Mouse (Mus musculus) megakaryocyte, adult 5-6 weeks (primary cell): ENCODE results near the gene Gm20388. TPM values are rescaled to one million over a fixed set of nuclear protein-coding genes. Genes with fewer than 3 reads are reported as not detected.

Source experiments
- ATAC-seq: 2 replicates; pipeline ENCODE4 v1.8.0; 2016; ENCODE audit warnings: mild to moderate bottlenecking, inconsistent platforms; ENCODE audit not compliant: poor library complexity, severe bottlenecking
- total RNA-seq, 2 experiments: library from RNA; stranded (forward) in 1 of 2; stranded (reverse) in 1 of 2; fragments of 153-499, 151-499 nt in 1 of 2; fragments of 221-1000, 200-1000 nt in 1 of 2; gene quantifications; 2 replicates each; pipeline versions ENCODE4 v1.2.3 to v1.2.4; 2015 to 2017

The Gm20388 gene
- total RNA-seq, 2 experiments from 2014 or later: 7.6 to 15.5 TPM

DNA sequence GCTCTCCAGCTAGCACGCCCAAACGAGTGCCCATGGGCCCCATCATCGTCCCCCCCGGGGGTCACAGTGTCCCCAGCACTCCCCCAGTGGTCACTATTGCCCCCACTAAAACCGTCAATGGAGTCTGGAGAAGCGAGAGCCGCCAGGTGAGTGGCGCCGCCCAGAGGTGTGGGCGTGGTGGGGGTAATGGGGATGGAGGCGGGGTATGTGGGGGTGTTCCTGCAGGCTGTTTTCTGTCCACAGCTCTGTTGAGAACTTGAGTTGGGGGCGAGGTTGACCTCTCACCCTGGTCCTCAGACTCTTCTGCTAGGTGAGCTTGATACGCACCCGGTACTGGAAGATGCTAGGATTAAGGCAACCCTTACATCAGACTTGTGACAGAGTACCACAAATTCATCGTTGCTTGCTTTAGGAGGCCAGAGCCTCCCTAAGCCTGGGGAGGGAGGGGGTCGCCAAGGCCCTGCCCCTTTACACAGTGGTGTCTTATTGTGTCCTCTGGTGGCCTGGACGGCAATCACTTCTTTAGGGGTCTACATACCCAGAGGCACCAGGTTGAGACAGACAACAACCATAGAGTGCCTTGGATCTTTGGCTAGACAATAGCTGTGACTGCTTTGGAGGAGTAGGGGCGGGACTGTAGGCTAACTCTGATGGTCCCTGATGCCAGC is 652.2 kb downstream of the Gm20388 start:
- no peak for ATAC-seq

- peak; percentile 13; the same call in 1 of the 2 replicates for ATAC-seq
These were observed 652.7 kb downstream of the Gm20388 start for GRCm38 (mm10) chr8:120563348-120563724.

DNA sequence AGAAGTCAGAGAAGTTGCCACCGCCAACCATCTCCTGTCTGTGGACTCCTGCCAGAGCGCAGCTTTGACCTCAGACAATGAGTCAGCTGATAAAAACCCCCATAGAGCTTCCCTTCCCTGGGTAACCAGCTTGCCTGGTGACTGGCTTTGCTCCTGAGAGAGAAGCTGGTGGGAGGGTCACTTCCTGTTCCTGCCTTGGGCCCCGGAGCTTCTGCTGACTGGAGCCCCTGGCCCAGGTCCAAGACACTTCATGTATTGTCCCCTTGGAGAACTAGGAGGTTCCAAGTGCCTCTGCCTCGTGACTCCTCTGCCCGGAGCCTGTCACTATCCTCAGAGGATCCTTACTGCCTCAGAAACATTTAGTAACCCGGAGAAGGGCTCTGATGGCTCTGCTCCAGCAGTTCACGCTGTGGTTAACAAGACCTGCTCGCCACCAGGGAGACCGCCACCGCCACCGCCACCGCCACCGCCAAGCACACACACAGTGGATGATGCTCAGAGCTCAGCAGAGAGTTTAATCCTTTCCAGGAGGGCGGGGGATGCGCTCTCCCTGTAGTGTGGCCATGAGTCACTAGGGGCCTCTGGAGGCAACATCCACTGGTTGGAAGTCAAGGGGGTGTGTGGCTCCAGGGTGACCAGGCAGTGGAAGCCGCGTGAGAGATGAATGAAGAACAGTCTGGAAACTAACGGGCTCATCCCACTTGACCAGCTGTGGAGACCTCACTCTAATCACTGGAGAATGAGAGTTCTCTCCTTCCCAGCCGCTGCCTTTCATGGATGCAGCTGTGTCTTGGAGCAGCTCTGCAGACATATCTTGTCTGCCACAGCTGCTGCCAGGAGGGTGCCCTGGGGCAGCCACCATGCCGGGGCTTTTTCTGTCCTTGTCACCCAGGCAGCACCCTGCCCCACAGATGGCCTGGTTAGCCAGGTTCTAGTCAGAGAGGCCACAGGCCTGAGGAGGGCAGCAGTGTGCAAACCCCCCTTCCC is 653.5 kb downstream of the Gm20388 start:
- peak; percentile 92 for ATAC-seq

DNA sequence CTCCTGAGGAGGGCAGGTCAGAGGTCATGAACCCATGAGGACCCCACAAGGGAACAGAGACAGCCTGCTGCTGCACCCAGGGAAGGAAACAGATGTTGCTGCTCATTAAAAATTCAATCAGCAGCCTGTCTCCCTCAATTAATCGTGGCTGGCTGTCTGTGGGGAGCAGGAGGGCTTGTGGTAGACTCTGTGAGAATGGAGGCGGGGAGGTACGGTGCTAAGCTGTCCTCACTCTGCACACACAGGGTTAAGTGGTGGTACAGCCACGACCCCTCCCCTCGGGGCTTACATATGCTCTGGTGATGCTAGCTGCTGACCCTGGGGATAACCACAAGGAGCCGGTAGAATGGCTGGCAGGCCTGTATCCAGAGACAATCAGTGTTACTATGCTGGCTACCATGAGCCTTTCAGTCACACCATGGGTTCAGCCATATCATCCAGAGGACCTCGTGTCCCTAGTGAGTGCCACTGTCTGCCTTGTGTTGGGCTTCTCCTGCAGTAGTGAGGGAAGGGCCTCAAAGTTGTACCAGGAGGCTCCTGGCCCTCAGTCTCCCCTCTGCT is 654.6 kb downstream of the Gm20388 start:
- ATAC-seq: no peak

- ATAC-seq: no peak
These were observed 656.0 kb downstream of the Gm20388 start for GRCm38 (mm10) chr8:120566681-120567080.

DNA sequence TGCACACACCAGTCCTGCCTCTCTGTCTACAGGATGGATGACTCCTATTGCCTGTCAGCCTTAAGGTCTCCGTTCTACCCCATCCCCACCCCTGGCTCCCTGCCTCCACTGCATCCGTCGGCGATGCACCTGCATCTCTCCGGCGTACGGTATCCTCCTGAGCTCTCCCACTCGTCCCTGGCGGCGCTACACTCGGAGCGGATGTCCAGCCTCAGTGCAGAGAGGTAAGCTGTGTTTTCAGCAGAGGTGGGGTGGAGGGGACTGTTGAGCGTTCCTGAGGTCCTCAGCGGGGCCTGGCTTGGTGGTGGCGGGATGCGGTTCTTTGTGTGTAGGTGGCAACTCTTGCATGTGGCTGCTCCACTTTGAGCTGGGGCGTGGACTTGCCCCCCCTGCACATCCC is 657.1 kb downstream of the Gm20388 start:
- ATAC-seq: no peak

DNA sequence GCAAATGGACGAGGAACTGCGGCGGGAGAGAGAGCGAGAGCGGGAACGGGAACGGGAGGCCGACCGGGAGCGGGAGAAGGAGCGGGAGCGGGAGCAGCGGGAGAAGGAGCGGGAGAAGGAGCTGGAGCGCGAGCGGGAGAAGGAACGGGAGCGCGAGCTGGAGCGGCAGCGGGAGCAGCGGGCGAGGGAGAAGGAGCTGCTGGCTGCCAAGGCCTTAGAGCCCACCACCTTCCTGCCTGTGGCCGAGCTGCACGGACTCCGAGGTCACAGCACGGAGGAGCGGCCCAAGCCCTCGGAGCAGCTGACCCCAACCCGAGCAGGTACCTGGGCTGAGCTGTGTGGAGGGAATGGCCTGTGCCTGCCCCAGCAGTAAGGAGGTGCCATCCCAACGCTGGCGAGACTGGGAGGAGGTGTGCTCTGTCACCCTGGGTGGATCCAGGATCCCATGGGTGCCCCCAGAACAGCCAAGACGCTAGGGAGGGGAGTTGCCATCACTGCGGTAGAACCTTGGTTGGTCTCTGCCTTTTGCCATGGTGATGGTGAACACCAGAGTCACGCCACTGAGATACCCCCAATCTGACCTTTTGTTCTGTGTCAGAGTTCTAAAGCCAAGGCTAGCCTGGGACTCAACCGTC is 657.6 kb downstream of the Gm20388 start:
- no peak for ATAC-seq

DNA sequence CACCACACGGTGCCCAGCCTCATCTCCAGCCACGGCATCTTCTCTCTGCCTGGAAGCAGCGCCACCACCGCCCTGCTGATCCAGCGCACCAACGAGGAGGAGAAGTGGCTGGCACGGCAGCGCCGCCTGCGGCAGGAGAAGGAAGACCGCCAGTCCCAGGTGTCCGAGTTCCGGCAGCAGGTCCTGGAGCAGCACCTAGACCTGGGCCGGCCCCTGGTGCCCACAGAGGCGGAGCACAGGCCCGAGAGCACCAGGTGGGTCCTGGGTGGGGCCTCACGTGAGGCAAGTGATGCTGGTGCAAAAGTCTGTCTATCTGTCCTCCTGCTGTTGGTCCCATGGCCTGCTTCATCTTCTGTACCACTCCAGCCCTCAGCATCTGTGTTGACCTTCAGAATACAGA is 658.5 kb downstream of the Gm20388 start:
- no peak for ATAC-seq

DNA sequence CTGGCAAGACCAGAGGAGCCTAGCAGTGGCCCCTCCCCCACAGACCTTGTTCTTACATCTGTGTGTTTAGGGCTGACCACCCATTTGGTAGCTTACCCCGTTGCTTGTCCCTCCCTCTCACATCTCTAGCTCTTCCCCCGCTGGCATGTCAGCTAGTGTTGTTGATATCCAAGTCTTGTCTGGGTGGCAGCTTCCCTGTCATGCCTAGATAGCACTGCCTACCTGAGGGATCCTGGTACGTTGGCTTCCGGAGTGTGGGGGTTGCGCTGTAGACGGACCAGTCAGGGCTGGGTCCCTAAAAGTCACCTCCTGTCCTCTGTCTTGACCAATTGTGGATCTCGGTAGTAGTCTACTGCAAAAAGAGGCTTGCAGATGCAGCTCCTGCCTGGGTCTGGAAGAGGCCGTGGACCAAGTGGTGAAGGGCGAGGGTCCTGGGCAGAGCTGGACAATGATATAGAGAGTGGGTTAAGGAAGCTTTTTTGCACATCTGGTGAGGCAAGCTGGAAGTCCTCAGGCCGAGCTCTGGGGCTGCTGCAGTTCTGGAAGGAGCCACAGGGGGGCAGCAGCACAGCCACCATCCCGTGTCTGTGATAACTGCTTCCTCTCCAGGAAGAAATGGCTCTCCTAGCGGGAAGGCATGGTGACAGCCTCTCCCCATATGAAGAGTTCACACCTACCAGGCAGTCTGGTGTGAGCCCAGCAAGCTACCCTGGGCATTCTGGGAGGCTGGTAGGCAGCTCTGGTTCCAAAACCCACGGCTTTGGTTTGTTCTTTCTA is 659.5 kb downstream of the Gm20388 start:
- ATAC-seq: peak; percentile 67

GRCm38 (mm10) chr8:120571561-120571960 is 660.9 kb downstream of the Gm20388 start:
- ATAC-seq: no peak

- ATAC-seq: peak; percentile 86
These were observed 661.9 kb downstream of the Gm20388 start for GRCm38 (mm10) chr8:120572534-120572933.

DNA sequence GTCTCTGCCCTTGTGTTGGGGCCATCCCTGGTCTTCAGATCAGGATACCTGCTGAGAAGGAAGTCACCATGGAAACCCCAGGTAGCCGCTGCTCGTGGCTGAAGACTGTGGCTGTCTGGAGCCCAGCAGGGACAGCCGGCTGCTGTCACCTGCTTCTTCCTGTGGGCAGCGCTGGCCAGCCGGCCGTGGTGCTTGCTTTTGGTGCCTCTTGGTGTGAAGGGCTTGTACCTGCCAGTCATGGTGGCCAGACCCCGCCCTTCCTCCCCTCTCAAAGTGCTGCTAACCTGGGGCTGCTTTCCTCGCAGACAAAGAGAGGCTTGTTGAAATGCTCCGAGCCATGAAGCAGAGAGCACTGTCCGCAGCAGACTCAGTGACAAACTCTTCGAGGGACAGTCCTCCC is 663.2 kb downstream of the Gm20388 start:
- ATAC-seq: no peak

DNA sequence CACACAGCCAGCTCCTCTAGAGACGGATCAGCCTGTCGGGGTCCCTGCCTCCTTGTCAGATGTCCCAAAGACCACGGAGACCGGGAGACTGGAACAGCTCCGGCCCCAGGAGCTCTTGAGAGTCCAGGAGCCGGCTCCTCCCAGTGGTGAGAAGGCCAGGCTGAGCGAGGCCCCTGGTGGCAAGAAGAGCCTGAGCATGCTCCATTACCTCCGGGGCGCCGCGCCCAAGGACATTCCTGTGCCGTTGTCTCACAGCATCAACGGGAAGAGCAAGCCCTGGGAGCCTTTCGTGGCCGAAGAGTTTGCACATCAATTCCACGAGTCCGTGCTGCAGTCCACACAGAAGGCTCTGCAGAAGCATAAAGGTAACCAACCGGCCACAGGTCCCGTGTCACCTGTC is 664.3 kb downstream of the Gm20388 start:
- no peak for ATAC-seq

GRCm38 (mm10) chr8:120575801-120576200 is 665.2 kb downstream of the Gm20388 start:
- ATAC-seq: no peak

DNA sequence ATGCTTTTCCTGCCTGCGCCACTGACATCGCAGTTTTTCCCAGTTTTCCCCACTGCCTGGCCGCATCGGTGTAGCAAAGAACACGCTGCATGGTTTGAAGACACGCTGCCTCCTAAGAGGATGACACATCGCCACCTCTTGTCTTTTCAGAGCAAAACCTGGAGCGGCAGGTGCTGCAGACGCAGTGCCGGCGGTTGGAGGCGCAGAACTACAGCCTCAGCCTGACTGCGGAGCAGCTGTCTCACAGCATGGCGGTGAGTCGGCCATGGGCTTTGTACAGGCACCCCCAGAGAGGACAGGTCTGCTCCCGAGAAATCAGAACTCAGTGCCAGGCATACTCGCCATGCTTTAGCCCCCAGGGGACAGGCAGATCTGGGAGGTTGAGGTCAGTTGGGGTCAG is 667.2 kb downstream of the Gm20388 start:
- ATAC-seq: no peak

GRCm38 (mm10) chr8:120580336-120581000 is 669.8 kb downstream of the Gm20388 start:
- no peak for ATAC-seq

DNA sequence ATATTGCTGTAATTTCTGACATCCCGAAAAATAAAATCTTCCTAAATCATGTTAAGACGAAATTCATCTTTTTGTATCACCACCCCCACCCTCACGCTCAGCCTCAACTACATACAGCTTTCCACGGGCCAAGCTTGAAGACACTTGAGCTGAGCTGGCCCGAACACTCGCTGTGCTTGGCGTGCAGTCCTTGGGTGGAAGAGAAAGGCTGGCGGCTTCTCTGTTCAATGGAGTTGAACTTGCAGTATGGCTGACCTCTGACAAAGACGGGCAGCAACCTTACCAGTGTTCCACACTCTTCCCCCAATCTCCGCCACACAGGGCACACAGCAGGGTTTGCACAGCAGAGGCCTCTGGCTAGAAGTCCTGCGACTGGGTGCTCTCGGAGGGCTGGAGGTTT is 670.7 kb downstream of the Gm20388 start:
- ATAC-seq: no peak

- no peak for ATAC-seq
These were observed 671.2 kb downstream of the Gm20388 start for GRCm38 (mm10) chr8:120581811-120582210.

DNA sequence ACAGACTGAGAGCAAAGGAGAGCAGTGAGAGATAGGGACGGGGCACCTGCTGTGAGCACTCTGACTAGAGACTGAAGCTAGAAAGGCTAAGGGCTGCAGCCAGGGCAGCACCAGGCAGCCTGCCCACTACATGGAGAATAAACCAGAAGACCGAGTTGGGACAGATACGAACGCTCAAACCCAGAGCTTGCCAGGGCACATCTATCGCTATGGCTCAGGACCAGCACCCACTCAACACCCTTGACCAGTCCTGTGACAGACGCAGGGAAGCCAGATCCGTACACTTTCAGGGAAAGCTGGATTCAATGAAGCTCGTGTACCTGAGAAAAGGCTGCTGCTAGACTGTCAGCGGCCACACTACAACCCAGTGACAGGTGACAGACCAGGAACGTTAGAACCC is 674.9 kb downstream of the Gm20388 start:
- ATAC-seq: no peak
